Mouse (Mus musculus) c-Kit-positive CD71-positive TER-119-negative erythroid progenitor cells, embryonic 14.5 days (primary cell): ENCODE measurements around the gene Ube4a.

Experiments
- DNase-seq: peaks from one replicate; pipeline ENCODE4 v3.0.0-alpha.2; 2013; ENCODE audit warnings: low read depth

Gene Ube4a

GRCm38 (mm10) chr9:44965126-44965832 is at the start of gene Ube4a:
TSS of gene Ube4a (minus strand) at chr9:44965600.
- DNase-seq = peak; percentile 99

GRCm38 (mm10) chr9:45014879-45015278 is 49.5 kb upstream of the Ube4a start:
- DNase-seq = no peak

GRCm38 (mm10) chr9:45011291-45011690 is 45.9 kb upstream of the Ube4a start:
- DNase-seq = no peak

- DNase-seq = no peak
Measured at GRCm38 (mm10) chr9:45010461-45010860, 45.1 kb upstream of the Ube4a start.

GRCm38 (mm10) chr9:45009180-45010078 is 44.0 kb upstream of the Ube4a start, which contains the start of gene Cd3e:
TSS of gene Cd3e (minus strand) at chr9:45009627.
- no peak for DNase-seq

- no peak for DNase-seq
Measured at GRCm38 (mm10) chr9:45008342-45008741, 42.9 kb upstream of the Ube4a start.

GRCm38 (mm10) chr9:45007404-45007803 is 42.0 kb upstream of the Ube4a start:
- DNase-seq = no peak

- no peak for DNase-seq
Measured at GRCm38 (mm10) chr9:45000249-45000648, 34.8 kb upstream of the Ube4a start.

DNA sequence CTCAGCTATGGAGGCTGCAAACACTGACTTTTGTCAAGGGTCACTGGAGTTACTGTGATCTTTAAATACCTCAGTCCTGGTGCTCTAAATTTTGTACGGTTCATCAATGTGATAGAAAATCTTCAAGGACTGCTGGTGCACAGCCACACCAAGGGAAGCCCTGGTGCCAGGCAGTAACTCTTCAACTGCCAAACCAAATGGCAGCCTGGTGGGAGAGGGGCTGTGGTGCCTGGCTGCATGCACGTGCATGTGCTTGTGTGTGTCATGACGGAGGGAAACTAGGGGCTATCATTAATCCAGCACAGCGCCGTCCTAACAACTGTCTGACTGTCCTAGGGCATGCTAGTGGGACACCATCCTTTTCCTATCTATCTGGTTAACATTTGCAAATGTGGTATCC is 34.4 kb upstream of the Ube4a start:
- no peak for DNase-seq

DNA sequence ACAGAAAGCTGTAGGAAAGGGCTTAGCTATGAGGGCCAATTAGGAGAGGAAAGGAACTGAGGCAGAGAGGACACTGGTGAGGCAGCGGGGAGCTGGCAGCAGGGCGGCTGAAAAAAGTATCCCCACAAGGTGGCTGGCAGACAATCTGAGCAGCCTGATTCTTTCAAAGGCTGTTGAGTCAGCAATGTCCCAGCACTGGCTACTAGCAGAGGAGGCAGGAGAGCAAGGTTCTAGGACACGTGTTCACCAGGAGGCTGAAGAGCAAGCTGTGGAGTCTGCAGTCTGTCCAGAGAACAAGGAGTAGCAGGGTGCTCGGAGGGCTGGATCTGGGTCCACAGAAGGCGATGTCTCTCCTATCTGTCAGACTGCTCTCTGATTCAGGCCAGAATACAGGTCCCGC is 33.8 kb upstream of the Ube4a start:
- no peak for DNase-seq

- no peak for DNase-seq
Measured at GRCm38 (mm10) chr9:44998138-44998537, 32.7 kb upstream of the Ube4a start.

GRCm38 (mm10) chr9:44996590-44996989 is 31.2 kb upstream of the Ube4a start:
- no peak for DNase-seq

- DNase-seq = no peak
Measured at GRCm38 (mm10) chr9:44994962-44995361, 29.6 kb upstream of the Ube4a start.

- no peak for DNase-seq
Measured at GRCm38 (mm10) chr9:44993268-44993667, 27.9 kb upstream of the Ube4a start.

GRCm38 (mm10) chr9:44992271-44992670 is 26.9 kb upstream of the Ube4a start:
- no peak for DNase-seq

DNA sequence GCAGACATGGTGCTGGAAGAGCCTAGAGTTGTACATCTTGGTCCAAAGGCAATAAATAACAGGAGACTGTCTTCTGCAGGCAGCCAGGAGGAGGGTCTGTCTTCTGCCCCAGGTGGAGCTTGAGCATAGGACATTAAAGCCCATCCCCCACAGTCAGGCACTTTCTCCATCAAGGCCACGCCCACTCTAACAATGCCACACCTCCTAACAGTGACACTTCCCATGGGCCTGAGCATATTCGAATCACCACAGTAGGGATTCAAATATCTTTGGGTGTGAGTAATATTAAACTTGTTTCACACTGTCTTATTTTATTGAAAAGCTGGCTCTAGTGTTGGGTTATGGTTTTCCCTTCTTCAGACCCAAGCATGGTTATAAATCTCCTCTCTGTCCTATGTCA is 26.4 kb upstream of the Ube4a start:
- no peak for DNase-seq

DNA sequence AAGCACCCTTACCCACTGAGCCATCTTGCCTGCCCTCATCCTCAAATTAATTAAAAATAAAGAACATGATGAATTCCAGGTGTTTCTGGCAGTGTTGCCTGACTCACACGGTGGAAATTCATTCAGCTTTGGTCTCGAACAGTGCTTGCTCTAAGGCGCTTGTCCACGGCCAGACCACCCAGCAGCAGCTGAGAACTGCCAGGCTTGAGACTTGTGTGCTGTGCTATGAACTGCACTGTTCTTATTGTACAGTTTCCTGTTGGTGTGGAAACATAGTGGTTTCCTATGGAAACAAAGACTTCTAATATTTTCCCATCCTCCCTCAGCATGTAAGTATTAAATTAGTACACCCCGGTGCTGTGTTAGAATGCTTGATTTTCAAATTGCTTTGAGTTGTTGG is 21.6 kb upstream of the Ube4a start:
- no peak for DNase-seq

DNA sequence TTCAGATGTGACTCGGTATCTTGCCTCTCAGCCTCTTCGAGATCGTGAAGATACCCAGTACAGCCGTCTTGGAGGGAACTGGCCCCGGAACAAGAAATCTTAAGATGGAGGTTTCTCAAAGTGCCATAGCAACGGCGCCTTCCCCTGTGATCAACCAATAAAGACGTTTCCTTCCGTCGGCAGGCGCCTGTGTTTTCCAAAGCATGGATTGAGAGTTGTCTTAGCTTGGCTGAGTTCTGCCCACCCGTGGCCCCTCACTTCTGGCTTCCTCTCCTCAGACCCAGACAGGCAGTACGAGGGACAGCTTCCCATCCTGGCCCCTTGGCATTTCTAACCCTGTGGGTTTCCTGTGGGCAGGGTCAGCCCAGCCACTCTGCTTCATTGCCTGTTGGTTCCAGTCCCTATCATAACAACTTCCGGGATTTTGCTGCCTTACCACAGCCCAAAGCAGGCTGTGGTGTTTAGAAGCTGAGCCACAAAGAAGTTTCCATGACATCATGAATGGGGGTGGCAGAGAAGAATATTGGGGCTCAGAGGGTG is 20.9 kb upstream of the Ube4a start:
- DNase-seq = no peak

- no peak for DNase-seq
Measured at GRCm38 (mm10) chr9:44985721-44986161, 20.3 kb upstream of the Ube4a start.

GRCm38 (mm10) chr9:44983001-44983400 is 17.6 kb upstream of the Ube4a start:
- DNase-seq = no peak

GRCm38 (mm10) chr9:44982531-44982930 is 17.1 kb upstream of the Ube4a start:
- no peak for DNase-seq

GRCm38 (mm10) chr9:44982081-44982480 is 16.7 kb upstream of the Ube4a start:
- DNase-seq = no peak

- no peak for DNase-seq
Measured at GRCm38 (mm10) chr9:44981676-44982075, 16.3 kb upstream of the Ube4a start, which contains the start of gene Cd3d. TSS of gene Cd3d (plus strand) at chr9:44981786.
